Mouse (Mus musculus): ENCODE results near the gene Kcnab3. TPM values are rescaled to one million over a fixed set of nuclear protein-coding genes. Genes with fewer than 3 reads are reported as not detected.

Gene Kcnab3
- total RNA-seq, 2 experiments from 2014 or later, result not detected

DNA sequence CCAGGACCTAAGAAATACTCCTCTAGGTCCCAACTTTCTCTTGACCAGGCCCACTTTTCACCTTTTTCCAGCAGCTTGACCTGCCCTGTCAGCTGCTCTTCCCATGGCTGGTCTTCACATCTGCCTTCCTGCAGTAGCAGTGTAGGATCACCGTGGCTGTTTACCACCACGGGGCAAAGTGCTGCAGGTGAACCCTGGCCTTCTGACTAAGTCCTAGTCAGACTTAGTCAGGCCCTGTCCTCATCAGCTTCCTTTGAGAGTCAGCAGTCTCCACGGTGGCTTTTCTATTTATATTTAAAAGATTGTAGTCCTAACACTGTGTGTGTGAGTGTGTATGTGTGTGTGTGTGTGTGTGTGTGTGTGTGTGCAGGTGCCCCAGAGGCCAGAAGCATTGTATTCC is 51.7 kb downstream of the Kcnab3 start:
- Histone ChIP-seq H3K4me3 (no peak overlapping the region), H3K27ac (no peak overlapping the region)
- intact Hi-C loops (cut with DNase I), result no loop called here
- no peak for TF ChIP-seq CTCF (IDR thresholded peaks at IDR 0.05)
- DNase-seq, result no peak

- Histone ChIP-seq H3K4me3 (no peak overlapping the region), H3K27ac (no peak overlapping the region)
- no peak for TF ChIP-seq CTCF (IDR thresholded peaks at IDR 0.05)
- DNase-seq, result no peak
- intact Hi-C loops (cut with DNase I), result no loop called here
These were observed 53.5 kb downstream of the Kcnab3 start for GRCm38 (mm10) chr11:69379600-69379999.

DNA sequence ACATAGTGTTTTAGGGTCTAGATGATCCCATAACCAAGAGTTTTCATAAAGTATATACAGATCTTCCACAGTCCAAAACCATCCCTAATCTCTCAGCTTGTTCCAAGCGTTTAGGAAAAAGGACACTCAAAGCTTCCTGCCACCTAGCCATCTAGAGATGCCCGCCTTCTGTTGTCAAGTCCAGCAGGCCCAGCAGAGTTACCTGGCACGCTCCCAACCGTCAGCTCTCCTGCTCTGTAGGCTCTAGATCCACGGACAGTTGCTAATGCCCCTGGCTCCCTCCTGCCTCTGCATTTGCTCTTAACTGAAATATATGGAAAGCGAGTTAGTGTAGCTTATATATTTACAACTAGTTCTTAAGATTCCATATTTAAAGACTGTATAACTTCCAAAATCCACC is 55.3 kb downstream of the Kcnab3 start:
- TF ChIP-seq CTCF (IDR thresholded peaks at IDR 0.05), result no peak
- intact Hi-C loops (cut with DNase I), result loop anchor here (10.0 kb wide), 1 partner anchor 187 kb away; the partner anchor contains the start of gene Alox8
- Histone ChIP-seq H3K27ac (no peak overlapping the region), H3K4me3 (no peak overlapping the region)
- DNase-seq, result no peak

Other genes starting within 250 kb of the Kcnab3 start
- gene Vamp2, start 237.8 kb upstream of the Kcnab3 start, total RNA-seq (2021), result 10 to 100 TPM; 38.0 to 42.7 TPM
- 10 to 100 TPM; 68.2 to 76.8 TPM for gene Per1, start 231.0 kb upstream of the Kcnab3 start, total RNA-seq (2021)
- not detected for gene Hes7, start 205.9 kb upstream of the Kcnab3 start, total RNA-seq (2021)
- gene 9130213A22Rik, start 203.7 kb upstream of the Kcnab3 start, total RNA-seq (2021), result under 1 TPM in 1 of 2 experiments, not detected in 1; 0.20 TPM
- not detected for gene Aloxe3, start 200.4 kb upstream of the Kcnab3 start, total RNA-seq (2021)
- gene Alox12b, start 169.3 kb upstream of the Kcnab3 start, total RNA-seq (2021), result not detected
- gene Alox8, start 128.4 kb upstream of the Kcnab3 start, total RNA-seq (2021), result not detected
- not detected for gene Gucy2e, start 89.2 kb upstream of the Kcnab3 start, total RNA-seq (2021)
- 1 to 10 TPM; 1.4 to 2.0 TPM for gene Cntrob, start 2.5 kb upstream of the Kcnab3 start, total RNA-seq (2021)
- gene Trappc1, start 2.3 kb upstream of the Kcnab3 start, total RNA-seq (2021), result 10 to 100 TPM; 37.7 to 46.4 TPM
- not detected for gene Rnf227, start 14.2 kb downstream of the Kcnab3 start, total RNA-seq (2021)
- gene Chd3, start 43.1 kb downstream of the Kcnab3 start, total RNA-seq (2021), result 1 to 10 TPM; 6.8 to 9.4 TPM
- gene Naa38, start 69.2 kb downstream of the Kcnab3 start, total RNA-seq (2021), result 10 to 100 TPM; 62.4 to 86.0 TPM
- 10 to 100 TPM; 34.9 to 36.0 TPM for gene Cyb5d1, start 69.4 kb downstream of the Kcnab3 start, total RNA-seq (2021)
- gene Tmem88, start 72.0 kb downstream of the Kcnab3 start, total RNA-seq (2021), result 1 to 10 TPM; 6.5 to 7.4 TPM
- gene Kdm6b, start 87.4 kb downstream of the Kcnab3 start, total RNA-seq (2021), result 10 to 100 TPM; 23.9 to 24.5 TPM
- gene Dnah2, start 222.9 kb downstream of the Kcnab3 start, total RNA-seq (2021), result under 1 TPM; 0.05 to 0.25 TPM
- under 1 TPM; 0.47 to 0.48 TPM for gene Efnb3, start 233.9 kb downstream of the Kcnab3 start, total RNA-seq (2021)